Mouse (Mus musculus) limb, embryonic 15.5 days (tissue): ENCODE measurements at regions not wholly inside any gene's neighbourhood (a gene's known extent, or its start where the extent isn't known, plus 50 kb on each side); places are given as distances from the start of the nearest gene placed in this dataset.

Source experiments
- ATAC-seq: fragments of 200-750 bp; cut with Nextera tagmentation; 2 replicates; pipeline ENCODE4 v1.8.0; 2017; ENCODE audit warnings: low read depth, moderate TSS enrichment; ENCODE audit not compliant: insufficient number of reproducible peaks, low FRiP score, low TSS enrichment
- H3K27ac ChIP-seq: fragments of 300-500 bp; sonication (generic); 2 replicates; pipeline ENCODE4 v1.5.1; 2015; ENCODE audit warnings: moderate library complexity, mild to moderate bottlenecking, inconsistent platforms
- H3K27me3 ChIP-seq: fragments of 300-500 bp; sonication (generic); 2 replicates; pipeline ENCODE4 v1.6.1; 2015; ENCODE audit warnings: inconsistent platforms
- H3K36me3 ChIP-seq: fragments of 300-500 bp; sonication (generic); 2 replicates; pipeline ENCODE4 v1.6.1; 2015; ENCODE audit warnings: inconsistent platforms
- H3K4me1 ChIP-seq: fragments of 300-500 bp; sonication (generic); 2 replicates; pipeline ENCODE4 v1.6.1; 2015; ENCODE audit warnings: inconsistent platforms
- H3K4me2 ChIP-seq: fragments of 300-500 bp; sonication (generic); 2 replicates; pipeline ENCODE4 v1.6.1; 2015; ENCODE audit warnings: mild to moderate bottlenecking, inconsistent platforms
- H3K4me3 ChIP-seq: fragments of 300-500 bp; sonication (generic); 2 replicates; pipeline ENCODE4 v1.5.1; 2015; ENCODE audit warnings: mild to moderate bottlenecking, inconsistent platforms
- H3K9ac ChIP-seq: fragments of 300-500 bp; sonication (generic); 2 replicates; pipeline ENCODE4 v1.6.1; 2015; ENCODE audit warnings: inconsistent platforms
- H3K9me3 ChIP-seq: fragments of 300-500 bp; sonication (generic); 2 replicates; pipeline ENCODE4 v1.6.1; 2016; ENCODE audit warnings: inconsistent platforms
- WGBS: fragments of 180-500 bp; shearing (Covaris S2); methylation state at CpG from one replicate; pipeline ENCODE4 v1.1.7; 2015; 5-methylcytosine and 5-hydroxymethylcytosine counted together

DNA sequence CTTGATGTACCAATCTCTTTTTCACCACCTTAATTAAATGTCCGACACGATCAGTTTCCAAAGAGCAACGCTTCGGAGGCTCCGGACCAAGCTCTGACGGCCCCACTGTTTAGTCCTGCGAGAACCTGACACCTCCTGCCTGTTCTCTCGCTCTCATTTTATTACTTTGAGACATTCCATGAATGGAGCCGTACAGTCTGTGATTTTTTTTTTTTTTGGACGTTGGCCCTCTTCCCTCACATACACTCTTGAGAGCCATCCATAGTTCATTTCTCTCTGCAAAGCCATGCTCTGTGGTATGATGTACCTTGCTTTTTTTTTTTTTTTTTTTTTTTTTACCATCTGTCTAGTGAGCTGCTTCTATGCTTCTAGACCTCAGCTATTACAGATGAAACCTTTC, 106.7 kb downstream of the Nxnl2 start:
- Histone ChIP-seq H3K4me3 (no peak overlapping the region), H3K27me3 (no peaks in the 10 kb centered on the region), H3K9ac (no peak overlapping the region), H3K36me3 (no peaks in the 10 kb centered on the region), H3K4me2 (no peak overlapping the region), H3K9me3 (no peaks in the 10 kb centered on the region), H3K4me1 (peaks cover 61% of the 10 kb centered on the region), H3K27ac (peak overlapping the region; percentile 30; the same call in 1 of the 2 replicates)
- no peak for ATAC-seq
- WGBS = 10% methylated on average over 10 of the region's 10 CpGs

DNA sequence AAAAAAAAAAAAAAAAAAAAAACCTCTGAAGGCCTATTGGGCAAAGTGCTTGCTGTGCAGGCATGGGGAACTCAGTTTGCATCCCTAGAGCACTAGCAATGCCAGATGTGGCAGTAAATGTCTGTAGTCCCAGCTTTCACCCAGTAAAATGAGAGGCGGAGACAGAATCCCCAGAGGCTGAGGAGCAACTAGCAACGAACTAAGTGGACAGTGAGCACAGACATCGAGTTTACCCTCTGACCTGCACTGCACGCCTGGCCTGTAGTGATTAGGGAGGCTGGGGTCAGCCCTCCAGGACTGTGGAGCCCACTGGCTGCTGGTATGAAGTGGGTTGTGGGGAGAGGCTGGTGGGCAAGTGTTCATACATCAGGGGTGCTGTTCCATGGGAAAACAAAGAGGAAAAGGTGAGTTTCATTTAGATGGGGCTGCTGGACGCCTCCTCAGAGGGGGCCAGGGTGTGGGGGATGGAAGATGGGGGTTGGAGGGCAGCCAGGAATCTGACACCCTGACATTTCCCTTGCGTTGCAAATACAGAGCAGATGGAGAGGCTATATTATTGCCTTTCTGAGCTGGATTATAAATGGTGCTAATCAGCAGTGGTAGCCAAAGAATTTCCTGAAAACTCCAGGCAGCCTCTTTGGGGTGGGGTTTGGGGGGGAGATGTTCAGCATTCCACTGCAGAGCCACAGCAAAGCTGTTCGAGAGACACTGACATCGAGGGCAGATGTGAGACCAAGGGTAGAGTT, 109.0 kb downstream of the Nxnl2 start:
- Histone ChIP-seq H3K9me3 (no peaks in the 10 kb centered on the region), H3K9ac (no peak overlapping the region), H3K27ac (peak overlapping the region; percentile 89), H3K4me3 (no peak overlapping the region), H3K36me3 (no peaks in the 10 kb centered on the region), H3K27me3 (no peaks in the 10 kb centered on the region), H3K4me1 (peaks cover 55% of the 10 kb centered on the region), H3K4me2 (peak overlapping the region; percentile 24)
- WGBS = 6% methylated on average over 8 of the region's 8 CpGs
- peak; percentile 77; the same call in 1 of the 2 replicates for ATAC-seq

DNA sequence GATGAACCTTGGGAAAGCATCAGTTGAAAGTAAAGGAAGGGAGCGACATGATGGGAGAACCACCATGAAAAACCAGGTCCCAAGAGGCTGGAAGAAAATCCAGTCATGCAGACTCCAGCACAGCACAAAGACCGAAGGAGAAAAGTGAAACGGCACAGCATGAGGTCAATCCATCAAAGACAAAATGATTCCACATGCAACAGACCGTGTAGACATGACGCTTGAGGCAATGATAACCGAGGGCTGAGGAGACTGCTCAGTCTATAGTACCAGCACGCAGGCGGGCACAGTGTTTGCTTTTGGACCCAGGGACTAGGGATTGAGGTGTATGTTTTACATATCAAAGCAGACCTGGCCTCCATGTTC, 109.5 kb downstream of the Nxnl2 start:
- Histone ChIP-seq H3K9me3 (no peaks in the 10 kb centered on the region), H3K9ac (no peak overlapping the region), H3K4me2 (peak overlapping the region; percentile 24; the same call in 1 of the 2 replicates), H3K27me3 (no peaks in the 10 kb centered on the region), H3K4me3 (no peak overlapping the region), H3K4me1 (peaks cover 52% of the 10 kb centered on the region), H3K36me3 (no peaks in the 10 kb centered on the region), H3K27ac (peak overlapping the region; percentile 89)
- ATAC-seq = 0 out of 2 replicates have a peak, but pooled peaks have one; percentile 35
- 25% methylated on average over 8 of the region's 8 CpGs for WGBS

DNA sequence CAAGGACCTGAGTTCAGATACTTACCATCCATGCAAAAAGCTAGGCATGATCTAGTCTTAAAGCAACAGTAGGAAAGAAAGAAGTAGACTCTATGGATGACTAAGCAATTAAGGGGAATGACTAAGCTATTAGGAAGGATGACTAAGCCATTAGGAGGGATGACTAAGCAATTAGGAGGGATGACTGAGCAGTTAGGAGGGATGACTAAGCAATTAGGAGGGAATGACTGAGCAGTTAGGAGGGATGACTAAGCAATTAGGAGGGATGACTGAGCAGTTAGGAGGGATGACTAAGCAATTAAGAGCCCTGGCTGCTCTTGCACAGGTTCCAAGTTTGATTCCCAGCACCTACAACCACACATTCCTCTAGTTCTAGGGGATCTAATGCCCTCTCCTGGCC, 113.9 kb downstream of the Nxnl2 start:
- Histone ChIP-seq H3K4me3 (no peak overlapping the region), H3K9ac (no peak overlapping the region), H3K36me3 (no peaks in the 10 kb centered on the region), H3K27me3 (no peaks in the 10 kb centered on the region), H3K27ac (no peak overlapping the region), H3K4me2 (no peak overlapping the region), H3K9me3 (no peaks in the 10 kb centered on the region), H3K4me1 (peaks cover 14% of the 10 kb centered on the region)
- no peak for ATAC-seq

DNA sequence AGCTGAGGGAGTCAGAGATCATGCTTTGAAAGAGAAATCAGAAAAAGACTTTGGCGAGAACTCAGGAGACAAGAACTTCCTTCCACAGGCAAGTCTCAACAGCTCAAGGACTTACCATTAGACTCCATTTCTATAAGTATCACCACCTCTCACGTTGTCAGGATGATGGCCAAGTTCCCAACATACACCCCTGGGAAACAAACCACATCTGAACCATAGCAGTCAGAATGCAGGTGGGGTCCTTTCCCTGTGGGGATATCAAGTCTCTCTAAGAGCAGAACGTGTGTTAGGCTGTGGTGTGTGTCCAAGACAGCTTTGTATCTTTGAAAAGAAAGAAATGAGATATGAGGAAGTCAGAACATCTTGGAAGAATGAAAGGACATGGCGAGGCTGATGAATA, 118.6 kb downstream of the Nxnl2 start:
- ATAC-seq = no peak
- H3K9ac ChIP-seq = no peak overlapping the region
- 0 out of 2 replicates have a peak, but pooled peaks cover 6% of the 10 kb centered on the region for H3K4me1 ChIP-seq
- no peak overlapping the region for H3K4me2 ChIP-seq
- H3K27me3 ChIP-seq = no peaks in the 10 kb centered on the region
- H3K27ac ChIP-seq = no peak overlapping the region
- 62% methylated on average over 4 of the region's 4 CpGs for WGBS
- H3K36me3 ChIP-seq = no peaks in the 10 kb centered on the region
- no peak overlapping the region for H3K4me3 ChIP-seq
- H3K9me3 ChIP-seq = no peaks in the 10 kb centered on the region

DNA sequence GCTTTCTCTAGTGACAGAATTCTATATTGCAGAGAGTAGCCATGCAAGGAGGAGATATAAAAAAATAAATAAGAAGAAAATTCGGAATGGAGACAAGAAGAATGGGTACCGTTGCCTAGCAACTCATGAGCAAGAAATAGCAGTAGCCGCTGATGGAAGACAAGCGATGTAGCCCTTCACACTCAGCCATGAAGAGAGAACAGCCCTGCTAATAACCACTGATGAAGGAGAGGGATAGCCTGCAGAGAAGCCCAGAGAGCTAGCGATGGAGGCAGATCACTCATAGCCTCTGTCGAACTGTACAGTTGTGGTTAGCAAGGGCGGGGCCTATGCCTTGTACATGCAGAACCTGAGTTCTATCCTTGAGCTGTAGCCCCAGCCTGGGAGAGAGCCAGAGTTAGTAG, 118.4 kb upstream of the S1pr3 start:
- Histone ChIP-seq H3K4me1 (0 out of 2 replicates have a peak, but pooled peaks cover 6% of the 10 kb centered on the region), H3K27ac (no peak overlapping the region), H3K9me3 (no peaks in the 10 kb centered on the region), H3K9ac (no peak overlapping the region), H3K4me3 (no peak overlapping the region), H3K4me2 (no peak overlapping the region), H3K27me3 (no peaks in the 10 kb centered on the region), H3K36me3 (no peaks in the 10 kb centered on the region)
- 87% methylated on average over 7 of the region's 7 CpGs for WGBS
- no peak for ATAC-seq

DNA sequence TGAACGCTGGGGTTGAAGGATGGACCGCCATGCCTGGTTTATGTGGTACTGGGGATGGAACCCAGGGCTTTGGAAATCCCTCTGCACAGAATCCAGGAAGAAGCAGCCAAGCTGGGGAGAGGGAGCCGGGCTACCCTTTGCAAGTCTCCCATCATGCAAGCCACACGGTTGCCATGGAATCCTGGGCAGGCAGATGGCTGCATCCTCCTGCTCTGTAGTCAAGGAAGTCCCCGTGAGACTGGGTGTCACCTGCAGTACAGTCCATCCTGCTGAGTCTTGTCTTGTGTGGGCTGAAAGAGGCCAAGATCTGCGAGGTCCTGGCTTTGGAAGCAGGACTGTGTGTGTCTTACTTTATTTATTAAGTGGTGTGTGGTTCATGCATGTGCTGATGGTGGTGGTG, 117.5 kb upstream of the S1pr3 start:
- no peak for ATAC-seq
- H3K36me3 ChIP-seq = no peaks in the 10 kb centered on the region
- no peak overlapping the region for H3K4me2 ChIP-seq
- H3K4me1 ChIP-seq = peaks cover 8% of the 10 kb centered on the region
- H3K27ac ChIP-seq = no peak overlapping the region
- H3K4me3 ChIP-seq = no peak overlapping the region
- no peaks in the 10 kb centered on the region for H3K27me3 ChIP-seq
- H3K9me3 ChIP-seq = no peaks in the 10 kb centered on the region
- no peak overlapping the region for H3K9ac ChIP-seq
- WGBS = 80% methylated on average over 6 of the region's 6 CpGs

DNA sequence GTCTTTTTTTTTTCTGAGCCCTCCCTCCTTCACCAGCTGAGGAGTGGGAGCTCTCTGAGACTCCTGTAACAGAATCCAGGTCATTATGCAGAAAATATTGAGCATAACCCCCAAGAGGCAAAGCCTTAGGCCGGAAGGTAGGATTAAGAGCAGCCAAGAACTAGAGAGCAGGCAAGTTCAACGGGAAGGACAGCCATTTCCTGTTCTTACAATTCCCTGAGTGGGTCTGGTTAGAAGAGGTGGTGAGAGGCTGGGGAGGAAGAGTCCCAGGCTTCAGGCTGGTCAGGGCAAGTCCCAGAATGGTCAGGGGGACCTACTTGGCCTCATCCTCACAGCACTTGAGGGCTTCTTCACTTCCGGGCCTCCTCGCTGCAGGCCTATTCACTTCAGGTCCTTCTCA, 115.4 kb upstream of the S1pr3 start:
- H3K4me1 ChIP-seq = peaks cover 17% of the 10 kb centered on the region
- no peak overlapping the region for H3K4me3 ChIP-seq
- H3K27ac ChIP-seq = no peak overlapping the region; the same call in 1 of the 2 replicates
- no peak for ATAC-seq
- H3K9me3 ChIP-seq = no peaks in the 10 kb centered on the region
- H3K4me2 ChIP-seq = no peak overlapping the region
- no peak overlapping the region for H3K9ac ChIP-seq
- 72% methylated on average over 4 of the region's 4 CpGs for WGBS
- H3K36me3 ChIP-seq = no peaks in the 10 kb centered on the region
- H3K27me3 ChIP-seq = no peaks in the 10 kb centered on the region

DNA sequence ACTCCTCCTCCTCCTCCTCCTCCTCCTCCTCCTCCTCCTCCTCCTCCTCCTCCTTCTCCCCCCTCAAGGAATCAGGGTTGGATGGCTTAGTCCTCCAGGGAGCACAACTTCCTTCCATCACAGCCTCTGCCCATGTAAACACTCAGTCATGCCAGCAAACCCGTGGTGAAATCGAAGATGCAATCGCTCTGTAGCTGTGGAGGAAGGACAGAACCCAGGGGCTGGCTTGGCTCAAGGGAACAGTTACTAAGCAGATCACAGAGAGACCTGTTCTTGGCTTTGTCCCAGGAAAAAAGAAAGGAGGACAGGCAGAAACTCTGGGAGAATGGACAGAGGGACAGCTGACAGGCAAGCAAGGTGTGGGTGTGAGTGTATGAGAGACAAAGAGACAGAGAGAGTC, 112.6 kb upstream of the S1pr3 start:
- 52% methylated on average over 3 of the region's 3 CpGs for WGBS
- no peak overlapping the region for H3K9ac ChIP-seq
- H3K4me1 ChIP-seq = peaks cover 17% of the 10 kb centered on the region
- H3K9me3 ChIP-seq = no peaks in the 10 kb centered on the region
- H3K27me3 ChIP-seq = no peaks in the 10 kb centered on the region
- H3K27ac ChIP-seq = no peak overlapping the region
- no peak overlapping the region for H3K4me3 ChIP-seq
- no peak overlapping the region for H3K4me2 ChIP-seq
- no peaks in the 10 kb centered on the region for H3K36me3 ChIP-seq
- no peak for ATAC-seq

DNA sequence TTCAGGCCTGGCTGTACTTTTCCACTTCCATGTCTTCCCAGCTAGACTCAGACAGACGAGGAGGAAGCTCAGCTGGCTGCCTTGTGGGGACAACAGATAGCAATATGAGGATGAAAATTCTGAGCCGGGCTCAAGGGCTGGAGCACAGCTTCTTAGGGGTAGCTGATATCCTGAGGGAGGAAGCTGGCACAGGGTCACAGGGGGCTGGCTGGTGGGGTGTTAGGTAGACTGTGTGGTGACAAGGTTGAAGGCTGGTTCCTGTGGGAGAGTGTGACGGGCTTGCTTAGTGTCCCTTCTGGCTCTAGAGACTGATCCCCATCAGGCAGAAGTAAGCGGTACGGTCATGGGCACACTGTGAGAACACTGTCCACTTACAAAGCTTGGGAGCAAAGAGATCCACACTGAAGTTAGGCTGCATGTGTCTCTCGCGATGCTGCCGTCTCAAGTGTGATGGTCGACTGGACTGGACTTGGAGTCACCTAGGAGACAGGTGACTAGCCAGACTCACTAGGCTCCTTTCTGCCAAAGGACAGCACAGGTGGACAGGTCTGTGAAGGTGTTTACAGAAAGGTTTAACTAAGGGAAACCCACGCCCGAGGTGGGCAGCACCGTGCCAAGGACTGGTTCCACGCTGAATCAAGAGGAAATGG, 111.1 kb upstream of the S1pr3 start:
- H3K4me3 ChIP-seq = no peak overlapping the region
- H3K36me3 ChIP-seq = no peaks in the 10 kb centered on the region
- H3K9ac ChIP-seq = no peak overlapping the region
- ATAC-seq = no peak
- WGBS = 94% methylated on average over 13 of the region's 13 CpGs
- no peak overlapping the region for H3K4me2 ChIP-seq
- H3K4me1 ChIP-seq = peaks cover 17% of the 10 kb centered on the region
- H3K9me3 ChIP-seq = no peaks in the 10 kb centered on the region
- no peaks in the 10 kb centered on the region for H3K27me3 ChIP-seq
- H3K27ac ChIP-seq = no peak overlapping the region

DNA sequence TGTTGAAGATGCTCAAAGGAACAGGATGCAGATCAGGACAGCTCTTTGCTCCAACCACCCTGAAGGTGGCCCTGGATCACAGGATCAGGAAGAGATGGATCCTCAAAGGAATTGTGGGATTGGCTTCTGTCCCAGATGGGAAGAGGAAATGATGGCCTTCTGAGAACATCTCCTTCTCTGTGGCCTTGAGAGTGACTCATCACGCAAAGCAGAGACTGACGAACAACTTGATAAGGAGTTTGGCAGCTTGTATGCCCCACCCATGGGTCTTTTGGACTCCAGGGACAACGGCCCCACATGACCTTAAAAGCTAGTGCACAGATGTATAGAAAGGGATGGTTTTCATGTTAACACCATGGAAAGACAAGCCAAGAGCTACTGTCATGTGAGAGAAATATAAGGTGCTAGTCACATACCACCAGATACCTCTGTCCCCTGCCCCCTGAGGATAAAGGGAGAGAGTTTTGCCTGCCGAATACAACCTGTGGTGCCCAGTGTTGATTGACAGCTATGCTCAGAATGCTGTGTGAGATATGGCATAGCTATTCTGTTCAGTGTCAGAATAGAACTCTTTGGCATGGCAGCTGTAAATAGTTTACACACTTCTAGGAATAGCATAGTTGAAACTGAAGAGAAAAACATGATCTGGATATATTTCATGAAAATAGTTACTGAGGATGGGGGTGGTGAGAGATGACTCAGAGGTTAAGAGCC, 109.2 kb upstream of the S1pr3 start:
- no peaks in the 10 kb centered on the region for H3K9me3 ChIP-seq
- no peak for ATAC-seq
- H3K4me2 ChIP-seq = no peak overlapping the region
- H3K4me3 ChIP-seq = no peak overlapping the region
- no peak overlapping the region for H3K9ac ChIP-seq
- no peaks in the 10 kb centered on the region for H3K36me3 ChIP-seq
- 68% methylated on average over 4 of the region's 4 CpGs for WGBS
- no peak overlapping the region for H3K27ac ChIP-seq
- peaks cover 11% of the 10 kb centered on the region for H3K4me1 ChIP-seq
- no peaks in the 10 kb centered on the region for H3K27me3 ChIP-seq

DNA sequence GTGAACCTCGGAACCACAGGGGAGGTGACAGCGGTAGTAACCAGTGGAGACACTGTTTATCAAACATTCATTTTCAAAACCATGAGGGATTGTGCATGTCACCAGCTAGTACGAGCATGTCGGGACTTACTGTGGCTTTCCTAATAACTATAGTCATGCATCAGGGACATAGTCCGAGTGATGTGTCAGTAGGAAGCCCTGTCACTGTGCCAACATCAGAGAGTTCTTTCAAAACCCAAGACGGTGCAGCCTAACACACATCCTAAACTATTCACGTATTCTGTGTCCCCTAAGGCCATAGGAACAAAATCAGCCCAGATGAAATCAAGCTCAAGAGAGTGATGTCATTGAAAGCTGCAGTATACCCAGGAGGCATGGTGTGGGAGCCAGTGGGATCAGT, 107.0 kb upstream of the S1pr3 start:
- 64% methylated on average over 7 of the region's 7 CpGs for WGBS
- no peak overlapping the region for H3K27ac ChIP-seq
- no peak for ATAC-seq
- H3K36me3 ChIP-seq = no peaks in the 10 kb centered on the region
- H3K4me2 ChIP-seq = no peak overlapping the region
- H3K4me3 ChIP-seq = no peak overlapping the region
- H3K9ac ChIP-seq = no peak overlapping the region
- H3K27me3 ChIP-seq = no peaks in the 10 kb centered on the region
- H3K9me3 ChIP-seq = no peaks in the 10 kb centered on the region
- H3K4me1 ChIP-seq = peaks cover 4% of the 10 kb centered on the region
